Comparison of ENCODE assay signal across 22 mouse cellular contexts in the genomic region with DNA sequence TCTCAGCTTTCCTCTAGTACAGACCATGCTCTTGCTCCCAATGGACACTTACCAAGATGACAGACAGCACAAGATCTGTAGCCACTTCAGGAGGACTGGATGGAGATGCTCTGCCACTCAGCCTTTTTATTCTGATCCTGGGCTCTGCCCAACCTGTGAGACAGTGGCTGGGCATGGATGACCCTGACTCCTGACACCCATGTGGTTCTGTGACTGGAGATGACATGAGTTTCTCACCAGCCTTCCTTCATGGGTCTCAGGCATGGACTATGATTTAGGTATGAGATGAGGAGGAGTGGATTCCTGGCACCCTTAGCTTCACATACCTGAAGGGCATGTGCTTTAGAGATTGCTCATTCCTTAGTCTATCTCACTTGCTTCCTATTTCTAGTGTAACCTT. TPM values are rescaled to one million over a fixed set of nuclear protein-coding genes. Genes with fewer than 3 reads are reported as not detected.
DNase-seq lines count a peak whose midpoint lies in the region; ATAC-seq and TF ChIP-seq lines count a peak whose summit lies in the region.
"Had no signal": no experiment of that assay in that cellular context is flagged by ENCODE, and none has a peak within 500 bp of the region (broad histone marks: within the 10 kb centered on the region; RNA-seq: fewer than 3 reads in every experiment).

TSS of gene Lce1b (minus strand) at position 101 of the 400 bp plus-strand sequence.

- no peak within 1 kb of the TSS for H3K9ac ChIP-seq in lung, postnatal 0 days (replicated peaks; ENCODE audit: low read depth)
- no peak within 1 kb of the TSS for H3K9ac ChIP-seq in stomach, postnatal 0 days (ENCODE audit: low read length)

- TF ChIP-seq CTCF in lung, adult 2 months (IDR thresholded peaks at IDR 0.05; ENCODE audit: insufficient read depth, low read length): no peak
- TF ChIP-seq CTCF in lung, postnatal 0 days (IDR thresholded peaks at IDR 0.05): no peak
- TF ChIP-seq CTCF in stomach, postnatal 0 days (IDR thresholded peaks at IDR 0.05; ENCODE audit: low read depth): no peak

- no peaks in the 10 kb centered on the region for H3K4me1 ChIP-seq in lung, adult 2 months (ENCODE audit: control insufficient read depth, insufficient read depth, low read length)
- no peaks in the 10 kb centered on the region for H3K4me1 ChIP-seq in lung, postnatal 0 days (ENCODE audit: insufficient read depth, low read depth, low read length)
- H3K4me1 ChIP-seq in stomach, postnatal 0 days (replicated peaks; ENCODE audit: control insufficient read depth, insufficient read depth): no peaks in the 10 kb centered on the region

- H3K4me3 ChIP-seq in lung, adult 2 months (replicated peaks; ENCODE audit: extremely low read depth, low read depth, low read length): no peak within 1 kb of the TSS
- H3K4me3 ChIP-seq in lung, postnatal 0 days (ENCODE audit: low read depth, low read length): no peak within 1 kb of the TSS
- no peak within 1 kb of the TSS for H3K4me3 ChIP-seq in stomach, postnatal 0 days (ENCODE audit: low read depth, low read length)

- no peak for TF ChIP-seq EP300 in lung, postnatal 0 days (IDR thresholded peaks at IDR 0.05)
- no peak for TF ChIP-seq EP300 in stomach, postnatal 0 days (optimal IDR thresholded peaks at IDR 0.05)

- TF ChIP-seq POLR2A in lung, adult 2 months (IDR thresholded peaks at IDR 0.05; ENCODE audit: borderline replicate concordance, extremely low read depth, low read depth, low read length): no peak

- H3K9me3 ChIP-seq in lung, postnatal 0 days (ENCODE audit: low read length): no peaks in the 10 kb centered on the region
- H3K9me3 ChIP-seq in stomach, postnatal 0 days (ENCODE audit: control insufficient read depth, low read length): no peaks in the 10 kb centered on the region

- H3K4me2 ChIP-seq in lung, postnatal 0 days (replicated peaks; ENCODE audit: low read depth, low read length): no peak within 1 kb of the TSS
- H3K4me2 ChIP-seq in stomach, postnatal 0 days (replicated peaks; ENCODE audit: low read depth): no peak within 1 kb of the TSS

- no peaks in the 10 kb centered on the region for H3K27me3 ChIP-seq in lung, postnatal 0 days (replicated peaks; ENCODE audit: insufficient read depth, low read length)
- H3K27me3 ChIP-seq in stomach, postnatal 0 days (ENCODE audit: control insufficient read depth, insufficient read depth, low read length): no peaks in the 10 kb centered on the region
- H3K27me3 ChIP-seq: CH12.LX, Patski had no signal

- H3K36me3 ChIP-seq in lung, postnatal 0 days (ENCODE audit: insufficient read depth, low read length): no peaks in the 10 kb centered on the region
- no peaks in the 10 kb centered on the region for H3K36me3 ChIP-seq in stomach, postnatal 0 days (ENCODE audit: control insufficient read depth, insufficient read depth, low read length)
- H3K36me3 ChIP-seq: G1E had no signal

- no peak for DNase-seq in lung, adult 2 months
- no peak for DNase-seq in lung, postnatal 0 days (ENCODE audit: low spot score)
- no peak for DNase-seq in stomach, postnatal 0 days (ENCODE audit: low spot score)
- DNase-seq in c-Kit-positive CD71-positive TER-119-positive erythroid progenitor cells, embryonic 14.5 days (ENCODE audit: low spot score): no peak
- DNase-seq: adrenal gland, adult 2 months; adrenal gland, adult 8-10 months; adrenal gland, postnatal 10 days; adrenal gland, postnatal 14 days; adrenal gland, postnatal 25 days; adrenal gland, postnatal 36 days; B cell, adult 2 months; cerebellum, adult 11 months; cerebellum, adult 11-12 months; cerebellum, adult 18-20 months; cerebellum, adult 2 months had no signal

- ATAC-seq in lung, postnatal 0 days: no peak
- ATAC-seq in stomach, postnatal 0 days (ENCODE audit: low FRiP score, low TSS enrichment): no peak
- ATAC-seq: activated CD4-positive, CD25-positive, alpha-beta regulatory T cell, adult 4 months; CD4-positive, CD25-positive, alpha-beta regulatory T cell, adult 4 months; Patski had no signal

- H3K27ac ChIP-seq in lung, postnatal 0 days (ENCODE audit: low read length): no peak within 1 kb of the TSS
- no peak within 1 kb of the TSS for H3K27ac ChIP-seq in stomach, postnatal 0 days (replicated peaks)

RNA-seq across cellular contexts. Expression of gene Lce1b, which starts in this region (rescaled TPM):
- 67.0 TPM in 1 of 2 replicates, not detected in the other for polyA plus RNA-seq in lung, adult 2 months (2012; rRNA removed)
- not detected in 2 replicates for polyA plus RNA-seq in lung, postnatal 0 days (2015; fragmentation: Nextera tagmentation; extraction: Ambion mirVana)
- polyA plus RNA-seq in stomach, postnatal 0 days (2015; fragmentation: Nextera tagmentation; extraction: Ambion mirVana): 116 and 135 TPM in 2 replicates
- polyA plus RNA-seq: activated CD4-positive, CD25-positive, alpha-beta regulatory T cell, adult 4 months; adrenal gland, adult 2 months; brain, embryonic 14.5 days; C2C12; CD4-positive, CD25-positive, alpha-beta regulatory T cell, adult 4 months; cerebellum, adult 2 months; G1E; Patski had no signal
